Mouse (Mus musculus) liver, postnatal 0 days (tissue): ENCODE data around the gene Cpm. TPM values are rescaled to one million over a fixed set of nuclear protein-coding genes. Genes with fewer than 3 reads are reported as not detected.
"Not testable (repeated sequence)": the region's sequence is repeated elsewhere in the genome, so short reads cannot be mapped to it uniquely, and the experiment has no call there.

Experiments used
- ATAC-seq: fragments of 200-750 bp; cut with Nextera tagmentation; 2 replicates; pipeline ENCODE4 v1.8.0; 2017; ENCODE audit warnings: mild to moderate bottlenecking, moderate library complexity
- DNase-seq: peaks from one replicate; pipeline ENCODE4 v3.0.0-alpha.2; 2016
- H3K27ac ChIP-seq: fragments of 300-500 bp; sonication (generic); 2 replicates; pipeline ENCODE4 v1.5.1; 2014; ENCODE audit warnings: antibody characterized with exemption, moderate library complexity, mild to moderate bottlenecking, low read depth
- H3K27me3 ChIP-seq: fragments of 300-500 bp; sonication (generic); 2 replicates; pipeline ENCODE4 v1.6.1; 2014; ENCODE audit warnings: low read length, control low read depth, mixed read lengths; ENCODE audit not compliant: insufficient read depth
- H3K36me3 ChIP-seq: fragments of 300-500 bp; sonication (generic); replicated peaks from 2 replicates; pipeline ENCODE4 v1.6.1; 2014; ENCODE audit warnings: mild to moderate bottlenecking, control low read depth, low read length, moderate library complexity, mixed read lengths; ENCODE audit not compliant: insufficient read depth
- H3K4me1 ChIP-seq: fragments of 300-500 bp; sonication (generic); 2 replicates; pipeline ENCODE4 v1.6.1; 2014; ENCODE audit warnings: antibody characterized with exemption, mild to moderate bottlenecking, control low read depth; ENCODE audit not compliant: insufficient read depth
- H3K4me2 ChIP-seq: fragments of 300-500 bp; sonication (generic); 2 replicates; pipeline ENCODE4 v1.6.1; 2014; ENCODE audit warnings: low read depth, mild to moderate bottlenecking, low read length, moderate library complexity, mixed read lengths
- H3K4me3 ChIP-seq: fragments of 300-500 bp; sonication (generic); 2 replicates; pipeline ENCODE4 v1.5.1; 2014; ENCODE audit warnings: low read depth, low read length
- H3K9ac ChIP-seq: fragments of 300-500 bp; sonication (generic); replicated peaks from 2 replicates; pipeline ENCODE4 v1.6.1; 2014; ENCODE audit warnings: mild to moderate bottlenecking, moderate library complexity
- H3K9me3 ChIP-seq: fragments of 300-500 bp; sonication (generic); 2 replicates; pipeline ENCODE4 v1.6.1; 2016; ENCODE audit warnings: mild to moderate bottlenecking, control low read depth, low read length, mixed read lengths
- CTCF ChIP-seq: sonication (generic); IDR thresholded peaks from 2 replicates; pipeline ENCODE4 v1.5.1; 2016; ENCODE audit warnings: antibody characterized with exemption, low read depth
- EP300 ChIP-seq: IDR thresholded peaks from 2 replicates; pipeline ENCODE4 v1.6.1; 2016; ENCODE audit warnings: antibody characterized with exemption, low read depth, mild to moderate bottlenecking
- WGBS: fragments of 180-500 bp; shearing (Covaris S2); extraction: QIAGEN DNeasy Blood & Tissue Kit; methylation state at CpG from one replicate; pipeline ENCODE4 v1.1.7; 2014; ENCODE audit not compliant: insufficient replicate concordance; 5-methylcytosine and 5-hydroxymethylcytosine counted together
- polyA plus RNA-seq: library from polyadenylated mRNA; unstranded; fragments of >200 nt; fragmentation: Nextera tagmentation; extraction: Ambion mirVana; gene quantifications from 2 replicates; pipeline ENCODE4 v1.2.1, GENCODE M21; 2015

Cpm gene
- polyA plus RNA-seq, 1 experiment from 2014 or later, result 7.0 TPM

DNA sequence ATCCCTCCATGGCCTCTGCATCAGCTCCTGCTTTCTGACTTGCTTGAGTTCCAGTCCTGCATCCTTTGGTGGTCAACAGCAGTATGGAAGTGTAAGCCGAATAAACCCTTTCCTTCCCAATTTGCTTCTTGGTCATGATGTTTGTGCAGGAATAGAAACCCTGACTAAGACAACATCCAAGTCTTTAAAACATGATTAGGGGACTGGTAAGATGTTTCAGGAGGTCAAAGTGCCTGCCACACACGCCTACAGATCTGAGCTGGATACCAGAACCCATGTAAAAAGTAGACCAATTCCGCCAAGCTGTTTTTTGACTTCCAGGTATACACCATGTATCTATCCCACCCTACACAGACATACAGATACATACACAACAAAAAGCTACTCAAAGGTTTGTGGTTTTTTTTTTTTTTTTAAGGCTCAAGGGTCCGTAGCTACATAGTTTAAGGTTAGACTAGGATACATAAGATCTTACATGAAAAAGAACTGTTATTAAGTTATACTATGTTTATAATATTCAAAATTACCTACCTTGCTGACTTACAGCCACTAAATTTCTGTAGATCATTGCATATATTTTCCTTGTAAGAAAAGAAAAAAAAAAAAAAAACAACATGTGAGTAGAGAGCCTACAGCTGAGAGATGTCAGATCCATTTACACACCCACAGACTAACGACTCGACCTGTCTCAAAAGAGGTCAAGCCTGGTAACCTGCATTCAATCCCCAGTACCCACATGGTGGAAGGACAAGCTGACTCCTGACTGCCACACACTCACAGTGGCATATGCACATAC is 71.9 kb downstream of the Cpm start:
- no peak overlapping the region for H3K4me2 ChIP-seq
- H3K9ac ChIP-seq, result no peak overlapping the region
- H3K4me1 ChIP-seq, result no peaks in the 10 kb centered on the region
- TF ChIP-seq CTCF, result no peak
- no peak for TF ChIP-seq EP300
- H3K9me3 ChIP-seq, result no peaks in the 10 kb centered on the region
- WGBS, result 85% methylated on average over 6 of the region's 6 CpGs
- H3K4me3 ChIP-seq, result no peak overlapping the region
- H3K36me3 ChIP-seq, result peaks cover 84% of the 10 kb centered on the region
- H3K27ac ChIP-seq, result no peak overlapping the region
- DNase-seq (no peak), ATAC-seq (no peak)
- no peaks in the 10 kb centered on the region for H3K27me3 ChIP-seq

- no peak overlapping the region for H3K27ac ChIP-seq
- no peak overlapping the region for H3K9ac ChIP-seq
- no peak for TF ChIP-seq EP300
- H3K9me3 ChIP-seq, result no peaks in the 10 kb centered on the region
- DNase-seq (no peak), ATAC-seq (no peak)
- H3K4me2 ChIP-seq, result no peak overlapping the region
- 90% methylated on average over 6 of the region's 6 CpGs for WGBS
- H3K27me3 ChIP-seq, result no peaks in the 10 kb centered on the region
- H3K4me3 ChIP-seq, result no peak overlapping the region
- H3K36me3 ChIP-seq, result peaks cover 84% of the 10 kb centered on the region
- H3K4me1 ChIP-seq, result peaks cover 9% of the 10 kb centered on the region
Measured at GRCm38 (mm10) chr10:117702024-117702833, 72.9 kb downstream of the Cpm start.

GRCm38 (mm10) chr10:117703506-117703905 is 74.2 kb downstream of the Cpm start:
- Histone ChIP-seq H3K9me3 (no peaks in the 10 kb centered on the region), H3K4me3 (no peak overlapping the region), H3K9ac (no peak overlapping the region), H3K4me1 (peaks cover 13% of the 10 kb centered on the region), H3K27me3 (no peaks in the 10 kb centered on the region), H3K27ac (no peak overlapping the region), H3K36me3 (peaks cover 78% of the 10 kb centered on the region), H3K4me2 (no peak overlapping the region)
- 93% methylated on average over 3 of the region's 3 CpGs for whole genome bisulfite sequencing
- TF ChIP-seq CTCF (no peak), EP300 (no peak)
- DNase-seq (no peak), ATAC-seq (no peak)

- Histone ChIP-seq H3K36me3 (peaks cover 70% of the 10 kb centered on the region), H3K4me1 (peaks cover 17% of the 10 kb centered on the region)
- DNase-seq, H3K9ac ChIP-seq, H3K27ac ChIP-seq, H3K9me3 ChIP-seq, H3K4me3 ChIP-seq, ATAC-seq, H3K4me2 ChIP-seq, H3K27me3 ChIP-seq: not testable (repeated sequence)
- 95% methylated on average over 6 of the region's 6 CpGs for WGBS
Measured at GRCm38 (mm10) chr10:117704314-117704963, 75.1 kb downstream of the Cpm start.

- H3K27me3 ChIP-seq, result no peaks in the 10 kb centered on the region
- no peaks in the 10 kb centered on the region for H3K9me3 ChIP-seq
- no peak overlapping the region for H3K4me2 ChIP-seq
- TF ChIP-seq EP300, result no peak
- no peak for TF ChIP-seq CTCF
- WGBS, result 91% methylated on average over 6 of the region's 6 CpGs
- DNase-seq, result no peak
- H3K27ac ChIP-seq, result no peak overlapping the region
- H3K9ac ChIP-seq, result no peak overlapping the region
- no peak for ATAC-seq
- H3K4me1 ChIP-seq, result peaks cover 17% of the 10 kb centered on the region
- H3K4me3 ChIP-seq, result no peak overlapping the region
- H3K36me3 ChIP-seq, result peaks cover 65% of the 10 kb centered on the region
Measured at GRCm38 (mm10) chr10:117704964-117705335, 75.7 kb downstream of the Cpm start.

DNA sequence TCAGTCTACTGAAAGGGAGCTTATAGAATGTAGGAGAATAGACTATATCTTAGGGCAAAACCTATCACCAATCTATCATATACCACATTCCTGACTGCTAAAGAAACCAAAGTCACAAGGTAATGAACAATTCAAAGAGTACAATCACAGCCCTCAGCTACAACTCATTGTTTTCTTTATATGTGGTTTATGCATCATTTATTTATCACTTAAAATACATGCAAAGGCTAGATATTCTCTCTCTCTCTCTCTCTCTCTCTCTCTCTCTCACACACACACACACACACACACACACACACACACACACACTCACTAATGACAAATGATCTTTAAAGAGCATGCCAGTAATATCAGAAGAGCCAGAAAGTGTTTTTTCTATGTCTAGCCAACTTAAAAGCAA is 76.5 kb downstream of the Cpm start:
- Histone ChIP-seq H3K4me2 (no peak overlapping the region), H3K9ac (no peak overlapping the region), H3K9me3 (no peaks in the 10 kb centered on the region), H3K27me3 (no peaks in the 10 kb centered on the region), H3K36me3 (peaks cover 59% of the 10 kb centered on the region), H3K4me3 (no peak overlapping the region), H3K27ac (no peak overlapping the region), H3K4me1 (peaks cover 17% of the 10 kb centered on the region)
- no peak for DNase-seq
- ATAC-seq, result no peak
- TF ChIP-seq CTCF (no peak), EP300 (no peak)
